Mouse (Mus musculus) left cerebral cortex, adult 8-10 months (tissue): ENCODE results near the gene Angptl3. TPM values are rescaled to one million over a fixed set of nuclear protein-coding genes. Genes with fewer than 3 reads are reported as not detected.

ENCODE experiments used
- DNase-seq, 2 experiments: peaks; one replicate each; pipeline ENCODE4 v3.0.0; 2022; ENCODE audit warnings: low spot score in 2 of 2
- total RNA-seq, 4 experiments: library from RNA; stranded (reverse); gene quantifications; 2 replicates each; pipeline ENCODE4 v1.2.4; 2022

The Angptl3 gene
- total RNA-seq: under 1 TPM in 2 of 4 experiments, not detected in 2; 0.27 to 0.60 TPM

DNA sequence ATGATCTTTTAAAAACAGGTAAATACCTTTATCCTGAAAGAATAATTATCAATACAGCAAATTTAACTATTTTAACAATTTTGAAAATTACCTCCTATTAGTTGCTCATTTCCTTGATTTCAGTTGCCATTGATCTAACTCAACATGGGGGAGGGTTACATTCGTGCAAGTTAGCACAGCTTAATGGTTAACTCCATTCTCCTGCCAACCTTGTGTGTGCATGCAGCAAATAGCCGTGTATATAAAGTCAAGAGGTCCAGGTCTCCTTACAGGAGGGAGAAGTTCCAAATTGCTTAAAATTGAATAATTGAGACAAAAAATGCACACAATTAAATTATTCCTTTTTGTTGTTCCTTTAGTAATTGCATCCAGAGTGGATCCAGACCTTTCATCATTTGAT, at the start of gene Angptl3:
Gene Angptl3 (plus strand): TSS at position 269 of the 400 bp plus-strand sequence.
- no peak for DNase-seq

DNA sequence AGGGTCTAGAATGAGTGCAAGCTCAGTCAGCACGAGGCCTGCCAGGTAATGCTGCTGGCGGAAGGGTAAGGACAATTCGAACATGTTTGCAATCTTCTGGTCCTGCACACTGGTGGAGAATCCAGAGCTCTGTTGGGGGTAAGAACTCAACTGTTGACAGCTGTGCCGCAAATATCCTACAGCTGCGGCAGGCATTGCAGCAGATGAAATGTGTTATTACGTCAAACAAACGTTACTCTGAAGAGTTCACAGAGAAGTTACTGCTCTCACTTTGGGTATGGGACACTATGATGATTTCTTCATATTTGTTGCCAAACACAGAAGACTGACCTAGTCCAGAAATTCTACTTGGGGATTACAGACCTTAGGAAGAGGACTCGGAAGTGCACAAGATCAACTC, 46.1 kb upstream of the Angptl3 start:
- no peak for DNase-seq

DNA sequence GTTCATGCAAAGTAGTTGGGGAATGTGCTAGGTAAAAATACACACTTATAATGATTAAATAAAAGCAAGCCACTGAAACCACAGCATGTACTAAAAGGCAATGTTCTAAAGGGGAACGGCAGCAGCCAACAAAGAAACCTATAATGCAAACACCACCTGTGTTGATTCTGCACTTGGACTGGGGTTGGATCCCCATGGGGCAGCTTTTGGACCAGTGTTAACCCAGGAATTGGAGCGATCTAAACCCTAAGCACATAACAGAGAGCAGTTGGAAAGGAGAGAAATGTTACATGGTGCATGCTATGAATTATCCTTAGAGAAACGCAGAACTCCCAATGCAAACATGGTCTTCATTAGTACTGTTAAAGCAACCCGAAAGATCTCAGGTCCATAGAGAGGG, 37.3 kb upstream of the Angptl3 start:
- no peak for DNase-seq

DNA sequence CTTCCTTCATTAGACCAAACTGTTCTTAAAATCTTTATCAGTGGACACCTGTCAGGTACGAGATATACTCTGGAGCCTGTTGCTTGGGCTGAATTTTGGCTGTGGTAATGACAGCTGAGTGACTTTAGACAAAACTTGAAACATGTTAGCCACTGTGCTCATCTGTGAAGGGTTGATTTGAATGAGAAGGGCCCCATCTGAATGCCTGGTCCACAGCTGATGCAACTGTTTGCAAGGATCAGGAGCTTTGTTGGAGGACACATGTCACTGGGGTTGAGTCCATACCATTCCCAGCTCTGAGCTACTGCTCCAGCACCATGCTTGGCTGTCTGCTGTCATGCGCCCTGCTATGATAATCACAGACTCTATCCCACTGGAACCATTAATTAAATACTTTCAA, 25.2 kb upstream of the Angptl3 start:
- no peak for DNase-seq

DNA sequence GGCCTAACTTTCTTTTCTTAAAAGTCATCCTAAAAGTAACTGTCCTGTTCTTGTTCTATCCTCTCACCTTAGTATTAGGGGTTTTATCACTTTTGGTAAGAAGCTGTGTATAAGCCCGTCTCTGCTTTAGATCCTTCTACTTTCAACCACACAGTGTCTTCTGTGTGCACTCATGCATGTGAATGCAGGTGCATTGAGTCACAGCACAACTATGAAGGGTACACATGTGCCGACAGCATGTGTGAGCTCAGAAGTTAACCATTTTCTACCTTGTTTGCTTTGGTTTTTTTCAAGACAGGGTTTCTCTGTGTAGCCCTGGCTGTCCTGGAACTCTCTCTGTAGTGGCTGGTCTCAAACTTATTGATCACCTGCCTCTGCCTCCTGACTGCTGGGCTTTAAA, 24.4 kb upstream of the Angptl3 start:
- no peak for DNase-seq

DNA sequence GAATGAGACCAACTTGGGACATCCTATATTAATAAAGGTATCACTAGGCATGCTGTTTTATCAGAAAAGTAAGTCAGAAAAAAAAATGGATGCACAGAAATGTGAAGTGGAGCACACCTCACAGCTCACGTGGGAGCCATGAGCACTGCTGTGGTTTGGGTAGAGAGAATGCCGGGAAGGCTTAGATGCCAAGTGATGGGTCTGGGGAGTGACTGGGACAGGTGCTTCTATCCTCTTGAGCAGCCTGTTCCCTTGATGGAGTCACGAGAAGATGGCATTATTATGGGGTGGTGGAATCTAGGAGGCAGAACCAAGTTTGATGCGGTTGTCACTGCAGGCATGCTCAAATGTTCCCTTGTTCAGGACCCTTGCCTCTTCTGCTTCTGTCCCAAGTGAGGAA, 19.7 kb upstream of the Angptl3 start:
- DNase-seq: no peak

DNA sequence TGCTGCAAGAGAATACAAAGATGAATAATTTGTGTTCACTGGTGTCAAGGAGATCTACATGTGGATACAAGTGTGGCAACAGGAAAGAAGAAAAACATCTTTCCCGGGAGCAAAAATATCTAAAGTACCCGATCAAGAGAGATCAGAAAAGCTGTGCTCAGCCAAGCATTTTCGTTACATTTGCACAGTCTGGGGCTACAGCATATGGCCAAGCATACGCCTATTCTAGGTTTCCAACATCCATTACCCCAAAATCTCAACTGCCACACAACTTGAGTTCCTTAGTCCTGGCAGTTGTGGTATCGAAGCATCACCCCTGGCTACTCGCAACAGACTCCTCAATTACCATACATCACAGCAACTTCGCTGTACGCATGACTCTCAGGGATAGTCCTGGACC, 8.5 kb upstream of the Angptl3 start:
- no peak for DNase-seq

DNA sequence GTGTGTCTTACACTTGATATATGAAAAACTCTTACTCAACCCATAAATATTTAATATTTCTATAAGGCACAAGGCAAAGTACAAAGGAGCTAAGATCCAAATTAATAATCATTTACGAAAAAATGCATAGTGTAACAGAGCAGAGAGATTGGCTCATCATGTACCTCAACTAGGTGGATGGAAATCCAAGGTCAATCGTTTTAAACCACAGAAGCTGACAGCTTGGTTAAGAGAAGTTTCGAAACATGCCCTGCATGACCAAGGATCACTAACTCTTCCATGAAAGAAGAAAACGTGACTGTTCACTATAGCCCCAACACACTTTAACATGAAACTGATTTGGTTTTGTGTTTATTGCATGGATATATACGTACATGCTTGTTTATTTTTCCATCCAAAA, 2.4 kb upstream of the Angptl3 start:
- no peak for DNase-seq

DNA sequence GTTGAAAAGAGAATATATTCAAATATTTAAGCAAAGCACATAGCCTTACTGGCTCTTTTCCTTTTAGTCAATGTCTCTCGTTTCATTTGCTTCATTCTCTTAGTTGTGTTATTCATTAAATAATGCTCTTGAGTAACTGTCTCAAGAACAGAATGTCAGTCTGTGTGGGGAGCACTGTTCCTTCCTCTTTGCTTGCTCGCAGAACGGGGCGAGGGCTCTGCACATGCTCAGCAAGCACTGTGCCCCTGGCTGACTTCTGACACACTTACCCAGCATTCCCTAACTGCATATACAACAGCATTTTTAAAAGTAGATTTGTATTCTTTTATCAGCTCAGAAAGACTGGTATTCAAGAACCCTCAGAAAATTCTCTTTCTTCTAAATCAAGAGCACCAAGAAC, 2.2 kb downstream of the Angptl3 start:
- DNase-seq: no peak

DNA sequence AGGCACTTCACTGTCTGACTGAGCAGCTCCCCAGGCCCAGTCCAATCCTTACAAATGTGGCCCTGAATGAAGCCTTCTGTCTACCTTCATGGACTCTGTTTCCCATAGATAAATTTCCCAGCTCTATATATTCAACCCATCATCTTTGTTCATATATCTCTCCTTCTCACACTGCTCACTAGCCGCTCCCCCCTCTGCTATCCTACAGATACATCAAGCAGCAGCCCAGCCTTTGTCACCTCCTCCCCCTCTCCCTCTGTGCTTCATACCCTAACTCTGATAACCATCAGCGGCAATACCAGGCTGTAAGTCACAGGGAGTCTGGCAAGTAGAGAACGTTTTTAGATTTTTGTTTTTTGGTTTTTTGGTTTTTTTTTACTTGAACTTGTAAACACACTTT, 14.1 kb downstream of the Angptl3 start:
- no peak for DNase-seq

DNA sequence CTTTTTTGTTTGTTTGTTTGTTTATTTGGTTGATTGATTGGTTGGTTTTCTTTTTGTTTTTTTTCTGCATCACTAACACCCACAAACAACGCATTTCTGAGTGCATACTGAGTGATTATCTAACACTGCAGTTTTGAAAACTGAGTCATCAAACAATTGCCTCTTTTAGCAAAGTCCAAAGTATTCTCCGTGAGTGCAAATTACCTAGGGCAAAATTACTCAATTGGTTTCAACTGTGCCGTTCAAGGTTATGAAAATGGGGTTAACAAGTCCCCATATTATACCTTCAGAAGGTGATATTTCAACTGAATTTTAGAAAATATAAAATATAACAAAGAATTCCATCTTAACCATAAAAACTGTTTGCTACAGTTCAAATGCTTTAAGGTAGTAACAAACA, 15.7 kb downstream of the Angptl3 start:
- DNase-seq: no peak

DNA sequence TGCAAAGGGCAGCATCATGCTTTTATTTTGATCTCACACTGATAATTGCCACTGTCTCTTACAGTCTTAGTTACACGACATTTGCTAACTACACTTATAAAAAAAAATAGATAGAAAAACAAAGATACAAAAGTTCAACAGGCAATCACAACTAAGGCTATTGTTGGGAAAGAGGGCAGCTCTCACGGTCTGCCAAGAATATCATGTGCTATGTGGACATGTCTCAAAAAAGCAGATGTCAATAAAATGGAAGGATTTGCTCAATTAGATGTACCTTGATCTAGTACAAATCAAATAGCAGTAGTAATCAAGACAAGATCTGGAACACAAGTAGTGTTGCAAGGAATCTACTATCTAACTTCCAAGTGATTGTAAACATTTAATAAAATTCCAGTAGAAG, 17.8 kb downstream of the Angptl3 start:
- DNase-seq: no peak

DNA sequence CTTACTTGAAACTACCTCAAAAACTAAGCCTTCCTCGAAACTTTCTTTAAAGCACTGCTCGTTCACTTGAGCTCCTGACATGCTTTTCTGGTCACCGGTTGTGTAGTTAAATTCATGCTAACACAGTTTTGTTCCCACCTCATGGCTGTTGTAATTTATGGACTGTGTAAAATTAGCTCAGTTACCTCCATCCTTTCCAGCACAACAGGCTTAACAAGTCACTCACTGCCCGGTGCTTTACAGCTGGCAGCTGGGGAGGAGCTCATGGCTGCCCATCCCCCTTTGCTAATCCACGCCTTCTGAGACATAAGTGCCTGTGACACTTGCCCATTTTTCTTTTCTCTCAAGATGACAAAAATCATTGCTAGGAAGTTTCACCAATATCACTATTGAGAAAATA, 33.8 kb downstream of the Angptl3 start:
- no peak for DNase-seq

DNA sequence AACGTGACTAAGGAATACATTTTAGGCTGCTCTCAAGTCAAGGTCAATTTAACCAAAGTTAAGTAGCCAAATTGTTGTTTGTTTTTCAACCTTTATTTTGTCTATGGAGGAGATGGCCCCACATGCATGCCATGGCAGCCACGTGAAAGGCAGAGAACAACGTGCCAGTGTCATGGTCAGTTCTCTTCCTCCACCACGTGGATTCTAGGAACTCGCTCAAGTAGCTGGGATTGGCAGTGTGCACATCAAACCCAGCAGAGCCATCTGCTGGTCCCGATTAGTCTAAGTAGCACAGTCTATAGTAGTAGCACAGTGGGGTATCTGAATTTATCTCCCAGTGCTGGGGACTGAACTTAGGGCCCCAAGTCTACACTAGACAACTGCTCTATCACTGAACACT, 38.1 kb downstream of the Angptl3 start:
- DNase-seq: no peak

DNA sequence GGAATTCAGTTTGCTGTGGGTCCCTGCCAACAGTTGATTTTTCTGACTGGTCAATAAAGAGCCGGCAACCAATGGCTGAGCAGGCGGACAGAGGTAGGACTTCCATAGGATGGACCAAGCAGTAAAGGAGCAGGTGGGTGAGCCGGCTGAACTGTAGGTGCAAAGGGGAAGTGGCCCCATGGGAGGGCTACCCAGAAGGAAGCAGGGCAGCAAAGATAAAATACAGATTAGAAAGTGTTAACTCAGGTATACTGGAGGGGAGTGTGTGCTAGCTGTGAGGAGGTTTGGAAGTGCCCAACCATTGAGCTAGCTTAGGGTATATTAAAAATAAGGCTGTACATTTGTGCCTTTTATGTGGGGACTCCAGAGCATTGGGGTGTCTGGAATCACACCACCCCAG, 47.3 kb downstream of the Angptl3 start:
- DNase-seq: no peak

DNA sequence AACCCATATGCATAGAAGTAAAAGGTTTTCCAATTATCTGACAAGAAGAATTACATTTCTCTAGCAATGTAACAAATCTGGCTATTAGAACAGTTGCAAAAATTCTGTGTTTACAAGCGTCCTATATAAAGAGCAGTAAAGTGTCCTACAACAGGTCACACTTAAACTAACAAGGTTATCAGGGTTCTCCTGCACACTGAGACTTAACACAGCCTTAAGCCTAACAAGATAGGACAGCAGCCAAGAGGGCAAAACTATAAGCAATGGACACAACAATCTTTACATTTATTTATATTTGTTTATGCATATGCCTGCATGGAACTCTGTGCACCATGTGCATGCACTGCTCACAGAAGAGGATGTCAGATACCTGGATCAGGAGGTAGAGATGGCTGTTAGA, 50.4 kb downstream of the Angptl3 start:
- no peak for DNase-seq

DNA sequence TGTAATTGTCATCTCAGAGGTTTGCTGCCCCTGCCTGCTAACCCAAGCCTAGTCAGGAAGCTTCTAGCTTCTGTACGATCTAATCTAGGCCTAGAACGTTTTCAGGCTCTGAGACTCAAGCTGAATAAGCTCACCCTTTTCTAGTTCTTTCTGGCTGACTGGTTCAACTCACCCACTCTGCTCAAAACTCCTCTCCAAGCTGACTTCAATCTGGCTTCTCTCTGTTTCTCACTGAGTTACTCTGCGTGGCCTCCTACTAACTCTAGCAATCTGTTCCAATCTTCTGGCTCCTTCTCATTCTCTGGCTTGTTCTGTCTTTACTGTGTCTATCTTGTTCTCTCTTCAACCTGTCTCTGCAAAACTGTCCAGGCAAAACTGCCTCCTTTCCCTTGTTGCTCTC, 53.1 kb downstream of the Angptl3 start:
- no peak for DNase-seq

DNA sequence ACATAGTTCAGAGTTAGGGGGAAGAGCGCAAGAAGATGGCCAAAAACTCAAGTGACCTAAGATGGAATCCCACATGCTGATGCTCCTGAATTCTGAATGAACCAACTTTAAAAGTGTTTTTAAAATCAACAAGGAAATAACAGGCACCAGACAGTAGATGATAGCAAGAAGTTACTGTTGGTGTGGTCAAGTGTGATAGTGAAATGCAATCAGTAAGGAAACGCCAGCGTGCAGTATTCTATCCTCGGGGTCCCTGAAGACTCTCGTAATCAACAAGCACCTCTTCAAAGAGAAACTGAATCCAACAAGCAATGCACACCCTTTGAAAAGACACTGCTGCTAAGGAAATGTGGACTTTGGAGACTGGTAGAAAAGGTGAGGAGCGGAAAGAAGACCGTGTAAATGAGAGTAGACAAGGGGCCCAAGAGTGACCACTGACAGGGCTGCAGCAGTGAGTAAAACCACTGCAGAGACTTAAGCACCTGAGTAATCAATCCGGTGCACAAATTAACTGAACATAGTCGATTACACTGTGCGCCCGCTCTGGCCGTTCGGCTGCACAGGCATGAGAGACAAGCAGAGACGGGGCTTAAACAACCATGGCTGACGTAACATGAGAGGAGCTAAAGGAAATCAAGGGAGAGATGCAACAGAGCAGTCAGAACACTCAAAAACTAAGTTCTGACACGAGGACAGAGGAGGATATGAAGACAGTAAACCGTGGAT, 57.2 kb downstream of the Angptl3 start:
- no peak for DNase-seq

DNA sequence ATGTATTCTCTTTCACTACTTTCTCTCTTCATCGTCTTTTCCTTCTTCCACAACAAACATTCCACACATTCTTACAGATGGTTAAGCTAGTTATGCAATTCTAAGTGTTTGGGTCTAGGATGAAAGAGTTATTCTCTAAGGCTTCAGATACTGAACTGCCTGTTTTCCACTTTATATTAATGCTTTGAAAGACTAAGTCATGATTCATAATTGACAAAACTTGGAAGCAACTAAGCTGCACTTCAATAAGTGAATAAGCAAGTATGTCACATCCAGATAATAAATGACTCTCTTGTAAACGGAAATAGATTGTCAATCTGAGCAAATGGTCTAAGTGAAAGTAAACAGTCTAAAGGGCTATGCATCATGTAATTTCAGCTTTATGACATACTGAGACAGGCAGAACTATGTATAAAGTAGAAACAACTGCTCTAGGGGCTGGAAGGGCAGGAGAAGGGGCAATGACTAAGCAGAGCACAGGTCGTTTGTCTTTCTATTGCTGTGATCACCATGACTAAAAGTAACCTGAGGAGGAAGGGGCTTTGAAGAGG, 60.5 kb downstream of the Angptl3 start:
- DNase-seq: no peak

DNA sequence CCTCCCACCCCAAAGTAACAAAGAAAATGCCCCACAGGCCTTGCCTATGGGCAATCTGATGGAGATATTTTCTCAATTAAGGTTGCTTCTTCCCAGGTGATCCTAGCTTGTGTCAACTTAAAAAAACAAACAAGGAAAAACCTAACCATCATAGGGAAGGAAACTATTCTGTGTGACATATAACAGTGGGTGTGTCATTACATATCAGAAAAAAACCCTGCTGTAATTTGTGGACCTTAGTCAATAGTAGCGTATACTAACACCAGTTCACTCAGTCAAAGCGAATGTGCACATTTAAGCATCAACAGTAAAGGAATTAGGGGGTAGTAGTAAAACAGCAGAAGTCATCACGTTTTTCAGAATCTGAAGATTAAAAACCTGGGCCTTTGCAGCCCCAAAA, 61.0 kb downstream of the Angptl3 start:
- DNase-seq: no peak
